Mouse (Mus musculus) G1E (cell line): ENCODE data around the gene Gtf2h4. TPM values are rescaled to one million over a fixed set of nuclear protein-coding genes. Genes with fewer than 3 reads are reported as not detected.

Experiments used
- ATAC-seq: 2 replicates; pipeline ENCODE4 v1.8.0; 2016; ENCODE audit warnings: mild to moderate bottlenecking; ENCODE audit not compliant: insufficient number of reproducible peaks, poor library complexity, low FRiP score, severe bottlenecking; ENCODE audit errors: extremely low read depth
- DNase-seq: peaks from one replicate; pipeline ENCODE4 v3.0.0; 2012; ENCODE audit warnings: low spot score
- H3K27me3 ChIP-seq: 2 replicates; pipeline ENCODE4 v1.6.1; 2012; ENCODE audit warnings: mild to moderate bottlenecking, low read length, inconsistent platforms; ENCODE audit not compliant: insufficient read depth
- H3K36me3 ChIP-seq: replicated peaks from 2 replicates; pipeline ENCODE3; 2012; ENCODE audit warnings: mild to moderate bottlenecking, inconsistent platforms
- H3K4me1 ChIP-seq: 2 replicates; pipeline ENCODE4 v1.6.1; 2012; ENCODE audit warnings: low read depth, low read length, inconsistent platforms, mixed read lengths; ENCODE audit not compliant: insufficient read depth
- H3K4me3 ChIP-seq: 2 replicates; pipeline ENCODE4 v1.5.1; 2012; ENCODE audit warnings: low read depth, mild to moderate bottlenecking, inconsistent platforms, low read length, moderate library complexity, mixed read lengths
- H3K9me3 ChIP-seq: replicated peaks from 2 replicates; pipeline ENCODE4 v1.6.1; 2012; ENCODE audit warnings: inconsistent platforms
- CTCF ChIP-seq: IDR thresholded peaks from 2 replicates; pipeline ENCODE4 v1.5.1; 2012; ENCODE audit warnings: low read depth, low read length, inconsistent platforms, mixed read lengths
- GATA1 ChIP-seq: IDR thresholded peaks from 2 replicates; pipeline ENCODE4 v1.6.1; 2012; ENCODE audit warnings: borderline replicate concordance, low read length, inconsistent platforms, mixed read lengths
- GATA2 ChIP-seq: IDR thresholded peaks from 2 replicates; pipeline ENCODE4 v1.6.1; 2012; ENCODE audit warnings: low read depth, low read length, inconsistent platforms, borderline replicate concordance
- POLR2AphosphoS5 ChIP-seq: IDR thresholded peaks from 2 replicates; pipeline ENCODE4 v1.6.1; 2012; ENCODE audit warnings: low read depth, low read length, inconsistent platforms; ENCODE audit not compliant: insufficient replicate concordance
- TAL1 ChIP-seq: conservative IDR thresholded peaks from 2 replicates; pipeline ENCODE4 v1.6.1; 2012; ENCODE audit warnings: low read depth, low read length, inconsistent platforms, mixed read lengths
- polyA plus RNA-seq: library from polyadenylated mRNA; stranded (reverse); fragments of >175 nt; gene quantifications from 2 replicates; pipeline ENCODE4 v1.2.3, GENCODE M21; 2012
- total RNA-seq, 2 experiments: library from RNA; stranded (forward) in 1 of 2; stranded (reverse) in 1 of 2; fragments of 200-1000 nt in 1 of 2; fragments of >200 nt in 1 of 2; fragmentation: Nextera tagmentation in 1 of 2; gene quantifications; 2 replicates each; pipeline ENCODE4 v1.2.3; 2014 to 2017

The Gtf2h4 gene
- total and polyA plus RNA-seq, 3 experiments, result 22.7 to 33.4 (median 27.1) TPM

DNA sequence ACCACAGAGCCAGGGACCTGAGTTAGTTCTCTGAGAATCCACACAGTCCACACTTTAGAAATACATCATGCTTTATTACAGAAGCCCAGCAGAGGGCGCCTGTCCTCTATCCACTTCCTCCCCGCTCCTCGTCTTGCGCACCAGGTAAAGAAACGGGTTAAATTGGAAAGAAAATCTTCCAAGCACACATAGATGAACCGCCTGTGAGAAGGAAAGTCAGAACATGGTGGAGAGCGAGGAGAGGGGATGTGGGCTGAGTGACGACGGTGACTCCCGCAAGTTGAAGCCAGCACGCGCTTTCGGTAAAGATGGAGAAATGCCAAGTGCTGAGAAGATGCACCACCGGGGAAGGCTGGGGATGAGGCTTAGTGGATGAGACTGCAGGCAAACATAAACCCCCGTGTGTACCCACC, 37.8 kb downstream of the Gtf2h4 start:
- no peaks in the 10 kb centered on the region for H3K9me3 ChIP-seq
- peaks cover 9% of the 10 kb centered on the region for H3K27me3 ChIP-seq
- peak; percentile 30 for DNase-seq
- H3K4me3 ChIP-seq, result peak overlapping the region; percentile 58; the same call in 1 of the 2 replicates
- no peaks in the 10 kb centered on the region for H3K36me3 ChIP-seq
- TF ChIP-seq CTCF (peak; percentile 45), GATA1 (no peak)
- H3K4me1 ChIP-seq, result peaks cover 4% of the 10 kb centered on the region
- no peak for ATAC-seq

DNA sequence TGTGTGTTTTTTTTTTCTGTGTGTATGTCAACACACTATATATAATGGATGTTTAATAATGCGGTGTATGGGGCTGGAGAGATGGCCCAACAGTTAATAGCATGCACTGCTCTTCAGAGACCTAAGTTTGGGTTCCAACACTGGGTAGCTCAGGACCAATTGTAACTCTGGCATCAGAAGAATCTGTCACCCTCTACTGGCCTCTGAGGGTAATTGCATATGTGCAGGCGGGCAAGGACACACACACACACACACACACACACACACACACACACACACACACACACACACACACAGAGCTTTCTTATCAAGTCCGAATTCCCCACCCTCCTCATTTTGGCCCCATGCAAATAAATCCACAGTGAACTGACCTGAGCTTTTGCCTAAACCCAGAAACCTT, 38.3 kb downstream of the Gtf2h4 start:
- Histone ChIP-seq H3K4me3 (no peak overlapping the region), H3K27me3 (peaks cover 9% of the 10 kb centered on the region), H3K36me3 (no peaks in the 10 kb centered on the region), H3K9me3 (no peaks in the 10 kb centered on the region), H3K4me1 (peaks cover 4% of the 10 kb centered on the region)
- ATAC-seq (no peak), DNase-seq (no peak)
- TF ChIP-seq GATA1, result no peak
- no peak for TF ChIP-seq GATA2
- no peak for TF ChIP-seq CTCF
- TF ChIP-seq POLR2AphosphoS5, result no peak
- no peak for TF ChIP-seq TAL1

DNA sequence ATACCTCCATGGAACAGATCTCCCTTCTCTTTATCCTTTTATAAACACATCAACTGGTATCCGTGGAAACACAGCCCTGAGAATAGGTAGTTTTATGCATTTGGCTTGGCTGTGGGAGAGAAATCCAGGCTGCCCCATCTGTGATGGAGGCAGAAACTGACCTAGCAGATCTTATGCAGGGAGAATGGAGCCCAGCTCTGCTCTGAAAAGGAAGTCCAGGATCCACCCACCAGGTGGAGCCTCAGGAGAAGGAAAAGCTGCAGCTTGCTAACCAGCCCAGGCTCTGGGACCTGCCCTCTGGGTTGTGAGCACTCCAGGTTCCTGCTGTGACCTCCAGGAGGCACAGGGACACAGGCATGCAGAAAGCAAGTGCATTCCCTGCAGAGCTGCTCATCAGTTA, 39.5 kb downstream of the Gtf2h4 start:
- H3K4me3 ChIP-seq, result no peak overlapping the region
- H3K4me1 ChIP-seq, result peaks cover 4% of the 10 kb centered on the region
- DNase-seq (no peak), ATAC-seq (no peak)
- H3K9me3 ChIP-seq, result no peaks in the 10 kb centered on the region
- peaks cover 9% of the 10 kb centered on the region for H3K27me3 ChIP-seq
- TF ChIP-seq CTCF, result no peak
- no peak for TF ChIP-seq POLR2AphosphoS5
- no peak for TF ChIP-seq GATA2
- no peak for TF ChIP-seq GATA1
- TF ChIP-seq TAL1, result no peak
- no peaks in the 10 kb centered on the region for H3K36me3 ChIP-seq

DNA sequence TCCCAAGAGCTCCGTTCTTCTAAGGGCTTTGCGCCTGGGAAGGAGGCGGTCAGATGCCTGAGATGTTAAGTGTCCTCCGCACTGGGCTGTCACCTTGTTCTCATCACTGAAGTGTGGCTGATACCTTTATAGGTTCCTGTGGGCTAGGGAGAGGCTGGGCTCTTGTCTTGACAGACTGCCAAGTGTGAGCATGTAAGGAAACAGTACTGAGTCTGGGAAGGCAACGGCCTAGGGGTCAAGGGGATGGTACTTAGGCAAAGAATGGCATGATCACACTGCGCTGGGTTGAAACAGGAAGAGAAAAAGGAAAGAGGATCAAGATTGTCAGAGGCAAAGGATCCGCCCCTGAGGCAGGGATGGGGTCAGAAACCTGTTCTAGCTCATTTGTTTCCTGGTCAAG, 47.0 kb downstream of the Gtf2h4 start, which contains the start of gene Gm9573:
Gene Gm9573 (minus strand): TSS at position 101 of the 400 bp plus-strand sequence.
- H3K36me3 ChIP-seq, result no peaks in the 10 kb centered on the region
- no peak for ATAC-seq
- no peak for TF ChIP-seq POLR2AphosphoS5
- no peak for TF ChIP-seq CTCF
- TF ChIP-seq GATA2, result no peak
- no peak for TF ChIP-seq GATA1
- no peak for TF ChIP-seq TAL1
- DNase-seq, result no peak
- peaks cover 7% of the 10 kb centered on the region; the same call in 1 of the 2 replicates for H3K9me3 ChIP-seq
- no peak within 1 kb of the TSS for H3K4me3 ChIP-seq
- no peaks in the 10 kb centered on the region for H3K27me3 ChIP-seq
- H3K4me1 ChIP-seq, result no peaks in the 10 kb centered on the region

Other genes starting within 250 kb of the Gtf2h4 start
Only the 20 nearest of the 25 such genes appear.
- not detected in 2 replicates for gene H2-Q10, start 203.7 kb downstream of the Gtf2h4 start, total RNA-seq (2014; fragmentation: Nextera tagmentation)
- 0.05 and 0.06 TPM in 2 replicates for gene H2-Q10, start 203.7 kb downstream of the Gtf2h4 start, total RNA-seq (2017)
- not detected in 2 replicates for gene H2-Q10, start 203.7 kb downstream of the Gtf2h4 start, polyA plus RNA-seq
- gene Pou5f1, start 167.7 kb downstream of the Gtf2h4 start, total RNA-seq (2014; fragmentation: Nextera tagmentation), result not detected in 2 replicates
- gene Pou5f1, start 167.7 kb downstream of the Gtf2h4 start, total RNA-seq (2017), result 0.11 TPM in 1 of 2 replicates, not detected in the other
- not detected in 2 replicates for gene Pou5f1, start 167.7 kb downstream of the Gtf2h4 start, polyA plus RNA-seq
- gene Tcf19, start 156.9 kb downstream of the Gtf2h4 start, total RNA-seq (2014; fragmentation: Nextera tagmentation), result 67.4 and 74.5 TPM in 2 replicates
- 29.8 and 37.2 TPM in 2 replicates for gene Tcf19, start 156.9 kb downstream of the Gtf2h4 start, total RNA-seq (2017)
- gene Tcf19, start 156.9 kb downstream of the Gtf2h4 start, polyA plus RNA-seq, result 62.1 and 63.4 TPM in 2 replicates
- 13.3 and 14.1 TPM in 2 replicates for gene Cchcr1, start 156.6 kb downstream of the Gtf2h4 start, total RNA-seq (2014; fragmentation: Nextera tagmentation)
- 12.3 and 12.5 TPM in 2 replicates for gene Cchcr1, start 156.6 kb downstream of the Gtf2h4 start, total RNA-seq (2017)
- 18.7 and 19.3 TPM in 2 replicates for gene Cchcr1, start 156.6 kb downstream of the Gtf2h4 start, polyA plus RNA-seq
- gene Psors1c2, start 140.5 kb downstream of the Gtf2h4 start, total RNA-seq (2014; fragmentation: Nextera tagmentation), result not detected in 2 replicates
- 0.22 TPM in 1 of 2 replicates, not detected in the other for gene Psors1c2, start 140.5 kb downstream of the Gtf2h4 start, total RNA-seq (2017)
- gene Psors1c2, start 140.5 kb downstream of the Gtf2h4 start, polyA plus RNA-seq, result 1.1 TPM in 2 replicates
- gene Cdsn, start 121.6 kb downstream of the Gtf2h4 start, total RNA-seq (2014; fragmentation: Nextera tagmentation), result not detected in 2 replicates
- not detected in 2 replicates for gene Cdsn, start 121.6 kb downstream of the Gtf2h4 start, total RNA-seq (2017)
- not detected in 2 replicates for gene Cdsn, start 121.6 kb downstream of the Gtf2h4 start, polyA plus RNA-seq
- gene 2300002M23Rik, start 106.3 kb downstream of the Gtf2h4 start, total RNA-seq (2014; fragmentation: Nextera tagmentation), result not detected in 2 replicates
- gene 2300002M23Rik, start 106.3 kb downstream of the Gtf2h4 start, total RNA-seq (2017), result 0.27 TPM in 1 of 2 replicates, not detected in the other
- gene 2300002M23Rik, start 106.3 kb downstream of the Gtf2h4 start, polyA plus RNA-seq, result not detected in 2 replicates
- not detected in 2 replicates for gene Sfta2, start 72.2 kb downstream of the Gtf2h4 start, total RNA-seq (2014; fragmentation: Nextera tagmentation)
- gene Sfta2, start 72.2 kb downstream of the Gtf2h4 start, total RNA-seq (2017), result not detected in 2 replicates
- not detected in 2 replicates for gene Sfta2, start 72.2 kb downstream of the Gtf2h4 start, polyA plus RNA-seq
- gene Gm9573, start 47.1 kb downstream of the Gtf2h4 start, total RNA-seq (2014; fragmentation: Nextera tagmentation), result not detected in 2 replicates
- gene Gm9573, start 47.1 kb downstream of the Gtf2h4 start, total RNA-seq (2017), result 0.11 TPM in 1 of 2 replicates, not detected in the other
- not detected in 2 replicates for gene Gm9573, start 47.1 kb downstream of the Gtf2h4 start, polyA plus RNA-seq
- gene Mucl3, start 30.0 kb downstream of the Gtf2h4 start, total RNA-seq (2014; fragmentation: Nextera tagmentation), result not detected in 2 replicates
- 0.06 and 0.16 TPM in 2 replicates for gene Mucl3, start 30.0 kb downstream of the Gtf2h4 start, total RNA-seq (2017)
- not detected in 2 replicates for gene Mucl3, start 30.0 kb downstream of the Gtf2h4 start, polyA plus RNA-seq
- gene Vars2, start 6.1 kb downstream of the Gtf2h4 start, total RNA-seq (2014; fragmentation: Nextera tagmentation), result 23.8 and 24.6 TPM in 2 replicates
- 10.8 and 11.0 TPM in 2 replicates for gene Vars2, start 6.1 kb downstream of the Gtf2h4 start, total RNA-seq (2017)
- gene Vars2, start 6.1 kb downstream of the Gtf2h4 start, polyA plus RNA-seq, result 93.9 and 135 TPM in 2 replicates
- not detected in 2 replicates for gene Ddr1, start 30.9 kb upstream of the Gtf2h4 start, total RNA-seq (2014; fragmentation: Nextera tagmentation)
- gene Ddr1, start 30.9 kb upstream of the Gtf2h4 start, total RNA-seq (2017), result 0.06 TPM in 1 of 2 replicates, not detected in the other
- gene Ddr1, start 30.9 kb upstream of the Gtf2h4 start, polyA plus RNA-seq, result 0.04 and 0.06 TPM in 2 replicates
- gene Ier3, start 147.9 kb upstream of the Gtf2h4 start, total RNA-seq (2014; fragmentation: Nextera tagmentation), result 13.7 and 21.4 TPM in 2 replicates
- gene Ier3, start 147.9 kb upstream of the Gtf2h4 start, total RNA-seq (2017), result 49.5 and 61.2 TPM in 2 replicates
- gene Ier3, start 147.9 kb upstream of the Gtf2h4 start, polyA plus RNA-seq, result 33.5 and 39.8 TPM in 2 replicates
- 68.5 and 73.7 TPM in 2 replicates for gene Flot1, start 149.5 kb upstream of the Gtf2h4 start, total RNA-seq (2014; fragmentation: Nextera tagmentation)
- gene Flot1, start 149.5 kb upstream of the Gtf2h4 start, total RNA-seq (2017), result 93.5 and 97.6 TPM in 2 replicates
- gene Flot1, start 149.5 kb upstream of the Gtf2h4 start, polyA plus RNA-seq, result 65.3 and 84.9 TPM in 2 replicates
- gene Tubb5, start 164.6 kb upstream of the Gtf2h4 start, total RNA-seq (2014; fragmentation: Nextera tagmentation), result 677 and 817 TPM in 2 replicates
- gene Tubb5, start 164.6 kb upstream of the Gtf2h4 start, total RNA-seq (2017), result 849 and 1,028 TPM in 2 replicates
- gene Tubb5, start 164.6 kb upstream of the Gtf2h4 start, polyA plus RNA-seq, result 299 and 510 TPM in 2 replicates
- 197 and 209 TPM in 2 replicates for gene Mdc1, start 167.8 kb upstream of the Gtf2h4 start, total RNA-seq (2014; fragmentation: Nextera tagmentation)
- 10.8 and 15.8 TPM in 2 replicates for gene Mdc1, start 167.8 kb upstream of the Gtf2h4 start, total RNA-seq (2017)
- gene Mdc1, start 167.8 kb upstream of the Gtf2h4 start, polyA plus RNA-seq, result 18.2 and 29.7 TPM in 2 replicates
- gene Nrm, start 187.6 kb upstream of the Gtf2h4 start, total RNA-seq (2014; fragmentation: Nextera tagmentation), result 39.9 and 59.9 TPM in 2 replicates
- 51.0 and 53.3 TPM in 2 replicates for gene Nrm, start 187.6 kb upstream of the Gtf2h4 start, total RNA-seq (2017)
- gene Nrm, start 187.6 kb upstream of the Gtf2h4 start, polyA plus RNA-seq, result 23.4 and 33.1 TPM in 2 replicates
- gene Ppp1r18, start 191.9 kb upstream of the Gtf2h4 start, total RNA-seq (2014; fragmentation: Nextera tagmentation), result 61.9 and 73.7 TPM in 2 replicates
- gene Ppp1r18, start 191.9 kb upstream of the Gtf2h4 start, total RNA-seq (2017), result 31.1 and 33.1 TPM in 2 replicates
- 87.9 and 103 TPM in 2 replicates for gene Ppp1r18, start 191.9 kb upstream of the Gtf2h4 start, polyA plus RNA-seq
- 48.8 and 56.3 TPM in 2 replicates for gene Dhx16, start 206.1 kb upstream of the Gtf2h4 start, total RNA-seq (2014; fragmentation: Nextera tagmentation)
- 76.8 and 81.1 TPM in 2 replicates for gene Dhx16, start 206.1 kb upstream of the Gtf2h4 start, total RNA-seq (2017)
- 73.6 and 77.5 TPM in 2 replicates for gene Dhx16, start 206.1 kb upstream of the Gtf2h4 start, polyA plus RNA-seq
- 32.7 and 45.0 TPM in 2 replicates for gene 2310061I04Rik, start 223.7 kb upstream of the Gtf2h4 start, total RNA-seq (2014; fragmentation: Nextera tagmentation)
- 3.1 and 3.3 TPM in 2 replicates for gene 2310061I04Rik, start 223.7 kb upstream of the Gtf2h4 start, total RNA-seq (2017)
- 163 and 185 TPM in 2 replicates for gene 2310061I04Rik, start 223.7 kb upstream of the Gtf2h4 start, polyA plus RNA-seq